ENCODE assay signal across 13 mouse cellular contexts in genomic region chr12:87040166-87040565, GRCm38 (mm10). TPM values are rescaled to one million over a fixed set of nuclear protein-coding genes. Genes with fewer than 3 reads are reported as not detected.
A peak's percentile ranks its signal among the peaks of the same experiment; 100 is the strongest.
DNase-seq lines count a peak whose midpoint lies in the region; ATAC-seq and TF ChIP-seq lines count a peak whose summit lies in the region.
"Had no signal": no experiment of that assay in that cellular context is flagged by ENCODE, and none has a peak within 500 bp of the region (broad histone marks: within the 10 kb centered on the region; RNA-seq: fewer than 3 reads in every experiment).

No protein-coding gene starts in this region.

- no peaks in the 10 kb centered on the region for H3K36me3 ChIP-seq in liver, embryonic 12.5 days
- H3K36me3 ChIP-seq: limb, embryonic 12.5 days had no signal

- 64% methylated on average over 4 of the region's 4 CpGs for WGBS in lung, adult 2 months
- 57% methylated on average over 4 of the region's 4 CpGs for WGBS in liver, embryonic 12.5 days (ENCODE audit: insufficient replicate concordance)

- H3K9ac ChIP-seq in liver, embryonic 12.5 days: no peak overlapping the region
- H3K9ac ChIP-seq: limb, embryonic 12.5 days had no signal

- peak; percentile 63 for DNase-seq in adrenal gland, postnatal 10 days
- DNase-seq in adrenal gland, postnatal 25 days: no peak
- peak; percentile 43 for DNase-seq in lung, postnatal 10 days
- DNase-seq in lung, adult 2 months: no peak
- DNase-seq in c-Kit-positive CD71-negative TER-119-negative erythroid progenitor cells, embryonic 14.5 days (ENCODE audit: low read depth): peak; percentile 19
- DNase-seq in lung, postnatal 36 days: peak; percentile 5
- no peak for DNase-seq in layer of hippocampus, adult 9-11 months
- DNase-seq: gastrocnemius, postnatal 14 days had no signal

- H3K9me3 ChIP-seq in liver, embryonic 12.5 days (replicated peaks): no peaks in the 10 kb centered on the region
- H3K9me3 ChIP-seq: limb, embryonic 12.5 days had no signal

- ATAC-seq in liver, embryonic 12.5 days: no peak

- no peak for TF ChIP-seq CTCF in lung, adult 2 months (IDR thresholded peaks at IDR 0.05; ENCODE audit: insufficient read depth, low read length)

- TF ChIP-seq POLR2A in lung, adult 2 months (IDR thresholded peaks at IDR 0.05; ENCODE audit: borderline replicate concordance, extremely low read depth, low read depth, low read length): no peak

- H3K27me3 ChIP-seq in liver, embryonic 12.5 days (replicated peaks): no peaks in the 10 kb centered on the region
- H3K27me3 ChIP-seq: limb, embryonic 12.5 days had no signal

- no peak overlapping the region for H3K27ac ChIP-seq in liver, embryonic 12.5 days
- H3K27ac ChIP-seq: limb, embryonic 12.5 days had no signal

- H3K4me3 ChIP-seq in lung, adult 2 months (replicated peaks; ENCODE audit: extremely low read depth, low read depth, low read length): no peak overlapping the region
- H3K4me3 ChIP-seq in liver, embryonic 12.5 days: no peak overlapping the region
- H3K4me3 ChIP-seq: limb, embryonic 12.5 days had no signal

- H3K4me2 ChIP-seq in liver, embryonic 12.5 days: no peak overlapping the region
- H3K4me2 ChIP-seq: limb, embryonic 12.5 days had no signal

- no peaks in the 10 kb centered on the region for H3K4me1 ChIP-seq in lung, adult 2 months (ENCODE audit: control insufficient read depth, insufficient read depth, low read length)
- no peaks in the 10 kb centered on the region for H3K4me1 ChIP-seq in liver, embryonic 12.5 days
- H3K4me1 ChIP-seq: limb, embryonic 12.5 days had no signal

RNA-seq across cellular contexts. Expression of gene Tmem63c, which starts 19.0 kb away (rescaled TPM):
- total RNA-seq in adrenal gland, postnatal 10 days (2021): 1 to 10 TPM in 1 of 2 experiments, under 1 TPM in 1; 0.93 to 1.2 TPM
- 0.71 and 1.5 TPM in 2 replicates for total RNA-seq in adrenal gland, postnatal 25 days (2021)
- 0.16 and 0.22 TPM in 2 replicates for polyA plus RNA-seq in lung, adult 2 months (2012; rRNA removed)
- not detected in 2 replicates for polyA plus RNA-seq in liver, embryonic 12.5 days (2016; fragmentation: Nextera tagmentation; extraction: Ambion mirVana)
- total RNA-seq: megakaryocyte, adult 5-6 weeks had no signal
- polyA plus RNA-seq: C2C12; limb, embryonic 12.5 days had no signal

RNA-seq across cellular contexts. Expression of gene Zdhhc22, which starts 49.9 kb away (rescaled TPM):
- under 1 TPM; 0.54 to 0.85 TPM for total RNA-seq in adrenal gland, postnatal 10 days (2021)
- 0.86 and 1.9 TPM in 2 replicates for total RNA-seq in adrenal gland, postnatal 25 days (2021)
- polyA plus RNA-seq in lung, adult 2 months (2012; rRNA removed): 0.03 TPM in 1 of 2 replicates, not detected in the other
- polyA plus RNA-seq in liver, embryonic 12.5 days (2016; fragmentation: Nextera tagmentation; extraction: Ambion mirVana): not detected in 2 replicates
- total RNA-seq: gastrocnemius, postnatal 14 days; megakaryocyte, adult 5-6 weeks had no signal
- polyA plus RNA-seq: C2C12; kidney, embryonic 16.5 days had no signal

Comparison
In these comparisons a context has a peak if more than half of its experiments do, and no peak if none do; other contexts are left out.
1. DNase-seq: peak in adrenal gland, postnatal 10 days (single experiment), lung, postnatal 10 days (single experiment), c-Kit-positive CD71-negative TER-119-negative erythroid progenitor cells, embryonic 14.5 days (single experiment) and lung, postnatal 36 days (single experiment); none in adrenal gland, postnatal 25 days (single experiment), lung, adult 2 months (single experiment) and layer of hippocampus, adult 9-11 months (single experiment).